Mouse (Mus musculus) kidney, postnatal 0 days (tissue): ENCODE results near the gene Pcnp. TPM values are rescaled to one million over a fixed set of nuclear protein-coding genes. Genes with fewer than 3 reads are reported as not detected.

Experiments used
- ATAC-seq: fragments of 200-750 bp; cut with Nextera tagmentation; replicated peaks from 2 replicates; pipeline ENCODE4 v1.8.0; 2017; ENCODE audit warnings: low read depth, moderate number of reproducible peaks, moderate TSS enrichment, moderate library complexity; ENCODE audit not compliant: low FRiP score
- DNase-seq: peaks from one replicate; pipeline ENCODE4 v3.0.0-alpha.2; 2016; ENCODE audit warnings: low spot score
- H3K27ac ChIP-seq: fragments of 300-500 bp; sonication (generic); 2 replicates; pipeline ENCODE4 v1.5.1; 2014; ENCODE audit warnings: mild to moderate bottlenecking
- H3K27me3 ChIP-seq: fragments of 300-500 bp; sonication (generic); 2 replicates; pipeline ENCODE4 v1.6.1; 2014; ENCODE audit warnings: low read length, mixed read lengths; ENCODE audit not compliant: insufficient read depth
- H3K36me3 ChIP-seq: fragments of 300-500 bp; sonication (generic); 2 replicates; pipeline ENCODE4 v1.6.1; 2014; ENCODE audit warnings: low read length, mixed read lengths; ENCODE audit not compliant: insufficient read depth
- H3K4me1 ChIP-seq: fragments of 300-500 bp; sonication (generic); replicated peaks from 2 replicates; pipeline ENCODE4 v1.6.1; 2014; ENCODE audit warnings: antibody characterized with exemption, low read length, mixed read lengths; ENCODE audit not compliant: insufficient read depth
- H3K4me2 ChIP-seq: fragments of 300-500 bp; sonication (generic); 2 replicates; pipeline ENCODE4 v1.6.1; 2014; ENCODE audit warnings: mild to moderate bottlenecking, low read length, moderate library complexity, mixed read lengths
- H3K4me3 ChIP-seq: fragments of 300-500 bp; sonication (generic); replicated peaks from 2 replicates; pipeline ENCODE4 v1.5.1; 2014; ENCODE audit warnings: low read depth, low read length
- H3K9ac ChIP-seq: fragments of 300-500 bp; sonication (generic); 2 replicates; pipeline ENCODE4 v1.6.1; 2014; ENCODE audit warnings: low read depth, low read length
- H3K9me3 ChIP-seq: fragments of 300-500 bp; sonication (generic); replicated peaks from 2 replicates; pipeline ENCODE4 v1.6.1; 2016; ENCODE audit warnings: low read length, inconsistent platforms, mixed read lengths
- CTCF ChIP-seq: IDR thresholded peaks from 2 replicates; pipeline ENCODE4 v1.5.1; 2016; ENCODE audit warnings: antibody characterized with exemption, low read depth, mild to moderate bottlenecking, moderate library complexity
- WGBS: fragments of 180-500 bp; shearing (Covaris S2); extraction: QIAGEN DNeasy Blood & Tissue Kit; methylation state at CpG from one replicate; pipeline ENCODE4 v1.1.7; 2014; 5-methylcytosine and 5-hydroxymethylcytosine counted together
- polyA plus RNA-seq: library from polyadenylated mRNA; unstranded; fragments of >200 nt; fragmentation: Nextera tagmentation; extraction: Ambion mirVana; gene quantifications from 2 replicates; pipeline ENCODE4 v1.2.1, GENCODE M21; 2015

Pcnp gene
- polyA plus RNA-seq, 1 experiment from 2014 or later = 201 TPM

DNA sequence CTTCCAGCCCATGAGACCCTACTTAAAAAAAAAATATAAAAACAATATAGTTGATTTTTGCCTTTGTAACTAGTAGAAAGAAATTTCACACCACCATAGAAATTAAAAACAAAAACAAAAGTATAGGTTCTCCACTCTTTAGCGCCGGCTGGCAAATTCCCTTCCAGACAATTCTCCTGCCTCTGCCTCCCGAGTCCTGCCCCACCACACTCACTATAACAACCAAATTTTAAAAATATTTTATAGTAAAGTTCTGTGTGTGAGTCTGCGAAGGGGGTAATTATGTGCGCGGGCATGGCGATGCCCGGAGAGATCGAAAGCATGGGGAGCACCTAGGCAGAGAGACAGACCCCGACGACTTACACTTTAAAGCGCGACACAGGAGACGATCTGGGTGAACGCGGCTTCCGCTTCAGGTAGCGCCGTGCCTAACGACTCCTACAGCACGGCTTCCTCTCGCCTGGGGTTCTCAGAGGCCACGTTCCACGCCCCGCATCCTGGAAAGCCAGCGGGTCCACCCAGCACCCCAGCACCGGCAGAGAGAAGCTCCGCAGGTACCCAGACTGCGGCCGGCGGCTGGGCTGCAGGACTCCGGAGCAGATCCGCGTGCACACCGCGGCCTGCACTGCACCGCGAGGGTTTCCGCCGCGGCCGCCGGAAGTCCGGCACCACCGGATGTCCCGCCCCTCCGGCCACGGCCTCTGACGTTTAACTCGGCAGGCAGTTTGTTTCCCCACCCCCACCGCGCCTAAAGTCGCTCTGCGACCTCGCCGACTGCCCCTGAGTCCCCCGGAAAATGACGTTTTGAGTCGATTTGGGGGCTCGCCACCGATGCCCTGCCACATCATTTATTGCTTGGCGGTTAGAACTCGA lies 7.8 kb upstream of the Pcnp start, which contains the start of gene Trmt10c:
Trmt10c (minus strand) TSS at position 682 of the 873 bp plus-strand sequence.
- DNase-seq (peak; percentile 94), ATAC-seq (peak; percentile 100)
- Histone ChIP-seq H3K4me3 (peak within 1 kb of the TSS; percentile 73), H3K4me2 (peak within 1 kb of the TSS; percentile 63), H3K9ac (peak within 1 kb of the TSS; percentile 90), H3K4me1 (no peaks in the 10 kb centered on the region), H3K27me3 (no peaks in the 10 kb centered on the region), H3K9me3 (no peaks in the 10 kb centered on the region), H3K36me3 (peaks cover 14% of the 10 kb centered on the region), H3K27ac (peak within 1 kb of the TSS; percentile 89)
- WGBS = under 1% methylated on average over 57 of the region's 63 CpGs
- TF ChIP-seq CTCF = no peak

DNA sequence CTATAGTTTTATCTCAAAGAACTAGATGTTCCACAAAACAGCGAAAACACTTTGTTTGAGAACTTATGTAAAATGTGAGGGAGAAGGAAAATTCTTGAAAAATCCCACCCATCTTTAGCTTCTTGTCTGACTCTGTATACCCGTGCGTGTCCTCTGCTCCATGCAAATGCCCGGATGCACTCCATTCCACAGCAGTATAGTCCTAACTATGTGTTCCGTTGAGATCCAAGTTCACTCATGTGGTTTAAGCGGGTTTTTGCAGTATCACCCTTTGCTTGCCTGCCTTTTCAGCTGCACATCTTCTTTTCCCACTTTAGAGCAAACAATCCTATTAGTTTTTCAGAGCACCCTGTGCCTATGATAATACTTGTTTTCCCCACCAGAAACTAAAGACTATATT lies 7.0 kb upstream of the Pcnp start:
- H3K27me3 ChIP-seq = no peaks in the 10 kb centered on the region
- ATAC-seq (no peak), DNase-seq (no peak)
- peak overlapping the region; percentile 73 for H3K4me3 ChIP-seq
- H3K9me3 ChIP-seq = no peaks in the 10 kb centered on the region
- no peaks in the 10 kb centered on the region for H3K4me1 ChIP-seq
- H3K27ac ChIP-seq = no peak overlapping the region
- peak overlapping the region; percentile 63 for H3K4me2 ChIP-seq
- 52% methylated on average over 6 of the region's 6 CpGs for WGBS
- TF ChIP-seq CTCF = no peak
- H3K9ac ChIP-seq = peak overlapping the region; percentile 90; the same call in 1 of the 2 replicates
- H3K36me3 ChIP-seq = peaks cover 14% of the 10 kb centered on the region

DNA sequence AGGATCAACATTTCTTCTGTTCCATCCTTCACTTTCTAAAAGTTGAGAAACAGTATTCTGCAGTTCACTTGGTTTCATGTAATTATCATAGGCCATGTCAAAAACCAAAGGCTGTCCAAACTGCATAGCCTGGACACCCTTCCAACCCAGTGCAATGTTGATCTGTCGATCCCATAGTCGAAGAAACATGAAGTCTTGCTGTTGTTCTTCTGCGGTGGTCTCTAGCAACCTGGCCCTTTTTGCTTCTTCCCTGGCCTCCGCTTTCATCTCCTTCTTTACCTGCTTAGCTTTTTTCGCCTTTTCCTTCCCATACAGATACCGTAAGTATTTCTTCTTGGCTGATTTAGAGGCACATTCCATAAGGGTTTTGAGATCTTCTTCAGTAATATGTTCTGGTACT lies 5.0 kb upstream of the Pcnp start:
- TF ChIP-seq CTCF = no peak
- DNase-seq (no peak), ATAC-seq (no peak)
- H3K9me3 ChIP-seq = no peaks in the 10 kb centered on the region
- H3K4me1 ChIP-seq = no peaks in the 10 kb centered on the region
- no peak overlapping the region for H3K4me3 ChIP-seq
- H3K4me2 ChIP-seq = no peak overlapping the region
- H3K36me3 ChIP-seq = peaks cover 14% of the 10 kb centered on the region
- 96% methylated on average over 6 of the region's 6 CpGs for WGBS
- H3K27ac ChIP-seq = no peak overlapping the region
- no peaks in the 10 kb centered on the region for H3K27me3 ChIP-seq
- H3K9ac ChIP-seq = no peak overlapping the region

- Histone ChIP-seq H3K9me3 (no peaks in the 10 kb centered on the region), H3K4me3 (peak overlapping the region; percentile 92), H3K36me3 (peaks cover 11% of the 10 kb centered on the region), H3K9ac (peak overlapping the region; percentile 96), H3K4me1 (peaks cover 8% of the 10 kb centered on the region; the same call in 1 of the 2 replicates), H3K27ac (peak overlapping the region; percentile 94), H3K4me2 (peak overlapping the region; percentile 81), H3K27me3 (no peaks in the 10 kb centered on the region)
- no peak for TF ChIP-seq CTCF
- under 1% methylated on average over 55 of the region's 62 CpGs for WGBS
- DNase-seq = peak; percentile 66
- ATAC-seq = peak; percentile 88
Measured at GRCm38 (mm10) chr16:56028722-56029551, 602 bp downstream of the Pcnp start.

DNA sequence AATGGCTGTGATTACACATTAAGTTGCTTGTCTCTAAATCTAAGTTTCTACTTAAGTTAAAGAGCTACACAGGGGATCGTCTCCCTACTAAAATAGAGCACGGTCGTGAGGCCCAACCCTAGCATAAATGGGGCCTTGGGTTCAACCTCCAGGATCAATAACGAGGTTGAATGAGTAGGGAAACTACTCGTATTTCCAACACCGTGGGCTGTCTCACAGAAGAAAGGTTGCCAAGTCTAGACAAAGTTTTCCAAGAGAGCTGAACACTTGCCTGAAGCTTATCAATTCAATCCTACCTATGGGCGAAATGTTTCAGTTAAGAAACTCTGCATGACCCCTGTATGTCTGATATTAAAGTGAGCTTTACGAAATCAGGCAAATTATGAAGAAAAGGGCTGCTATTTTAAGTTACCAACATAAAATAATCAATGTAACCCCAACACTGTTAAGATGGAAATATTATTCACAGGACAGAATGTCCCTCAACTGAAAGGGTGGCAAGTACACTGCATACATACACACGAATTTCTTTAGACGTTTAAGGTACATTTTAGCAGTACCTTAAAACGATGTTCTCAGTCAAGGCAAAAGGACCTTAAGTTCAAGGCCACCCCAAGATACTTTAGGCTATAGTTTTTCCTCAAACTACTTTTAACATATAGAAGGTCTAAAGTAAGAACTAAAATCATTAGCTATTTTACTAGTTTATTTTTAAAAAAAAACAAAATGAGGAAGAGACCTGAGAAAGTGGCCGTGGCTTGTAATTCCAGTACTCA lies 1.5 kb downstream of the Pcnp start:
- Histone ChIP-seq H3K9ac (peak overlapping the region; percentile 96), H3K27me3 (no peaks in the 10 kb centered on the region), H3K9me3 (no peaks in the 10 kb centered on the region), H3K4me2 (peak overlapping the region; percentile 81), H3K36me3 (peaks cover 7% of the 10 kb centered on the region), H3K4me1 (peaks cover 8% of the 10 kb centered on the region; the same call in 1 of the 2 replicates), H3K4me3 (peak overlapping the region; percentile 92), H3K27ac (no peak overlapping the region)
- TF ChIP-seq CTCF = no peak
- no peak for DNase-seq
- 26% methylated on average over 12 of the region's 12 CpGs for WGBS
- ATAC-seq = no peak
